Mouse (Mus musculus) testis, adult 2 months (tissue): ENCODE results near the gene Btbd16.

ENCODE experiments used
- CTCF ChIP-seq: fragments of 200-500 bp; IDR thresholded peaks from 2 replicates; pipeline ENCODE4 v1.5.1; 2012; ENCODE audit warnings: low read depth, mild to moderate bottlenecking, inconsistent platforms, low read length, moderate library complexity; ENCODE audit not compliant: control insufficient read depth, insufficient read depth, insufficient replicate concordance
- POLR2A ChIP-seq: fragments of 200-500 bp; IDR thresholded peaks from 2 replicates; pipeline ENCODE4 v1.6.1; 2012; ENCODE audit warnings: low read depth, mild to moderate bottlenecking, inconsistent platforms, low read length, moderate library complexity; ENCODE audit not compliant: control insufficient read depth

DNA sequence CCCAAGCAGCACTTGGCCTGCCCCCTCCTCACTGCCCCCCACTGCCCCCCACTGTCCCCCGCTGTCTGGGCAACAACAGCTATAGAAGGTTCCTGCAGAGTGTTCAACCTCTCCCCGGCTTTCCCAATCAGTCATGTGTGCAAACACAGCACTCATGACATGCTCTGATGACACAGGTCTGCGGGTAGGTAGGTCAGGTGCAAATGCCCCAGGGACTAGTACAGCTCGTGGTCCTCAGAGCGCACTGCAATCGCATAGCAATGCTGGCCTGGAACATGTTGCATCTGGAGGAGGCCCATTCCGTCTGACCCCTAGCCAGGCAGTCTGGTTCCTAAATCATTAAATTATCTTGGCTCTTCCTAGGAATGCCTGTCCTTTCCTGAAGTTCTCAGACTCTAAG lies 15.6 kb downstream of the Btbd16 start:
- TF ChIP-seq CTCF (no peak), POLR2A (no peak)
